Mouse (Mus musculus) MEL (cell line): ENCODE measurements around the gene Cc2d2b.

Experiments
- CTCF ChIP-seq, 3 experiments: IDR thresholded peaks in 2 of 3; conservative IDR thresholded peaks in 1 of 3; 2 replicates each; pipeline ENCODE4 v1.5.1; 2011 to 2012; ENCODE audit warnings: low read length in 3 of 3, low read depth in 2 of 3, mild to moderate bottlenecking in 2 of 3, improper control_type of control experiment in 1 of 3, inconsistent platforms in 1 of 3, mixed read lengths in 1 of 3, moderate library complexity in 1 of 3; ENCODE audit not compliant: control insufficient read depth in 1 of 3, insufficient read depth in 1 of 3, poor library complexity in 1 of 3, severe bottlenecking in 1 of 3
- EP300 ChIP-seq, 2 experiments: IDR thresholded peaks; 2 replicates each; pipeline ENCODE4 v1.6.1; 2011; ENCODE audit warnings: improper control_type of control experiment in 2 of 2, low read length in 2 of 2, low read depth in 1 of 2, mild to moderate bottlenecking in 1 of 2
- ETS1 ChIP-seq: IDR thresholded peaks from 2 replicates; pipeline ENCODE4 v1.6.1; 2012; ENCODE audit warnings: low read depth, mild to moderate bottlenecking, inconsistent platforms, low read length, improper control_type of control experiment, moderate library complexity
- GATA1 ChIP-seq: IDR thresholded peaks from 2 replicates; pipeline ENCODE4 v1.6.1; 2011; ENCODE audit warnings: low read depth, low read length, improper control_type of control experiment
- HCFC1 ChIP-seq: IDR thresholded peaks from 2 replicates; pipeline ENCODE4 v1.6.1; 2012; ENCODE audit warnings: low read depth, mild to moderate bottlenecking, inconsistent platforms, low read length, improper control_type of control experiment, moderate library complexity
- MAX ChIP-seq: IDR thresholded peaks from 2 replicates; pipeline ENCODE4 v1.6.1; 2011; ENCODE audit warnings: low read length, improper control_type of control experiment
- POLR2A ChIP-seq, 2 experiments: IDR thresholded peaks; 2 replicates each; pipeline ENCODE4 v1.6.1; 2011 to 2012; ENCODE audit warnings: low read length in 2 of 2, mild to moderate bottlenecking in 2 of 2, control low read depth in 1 of 2, improper control_type of control experiment in 1 of 2, low read depth in 1 of 2, moderate library complexity in 1 of 2; ENCODE audit not compliant: control insufficient read depth in 1 of 2, insufficient read depth in 1 of 2, poor library complexity in 1 of 2
- RCOR1 ChIP-seq: IDR thresholded peaks from 2 replicates; pipeline ENCODE4 v1.6.1; 2012; ENCODE audit warnings: low read depth, mild to moderate bottlenecking, inconsistent platforms, low read length, improper control_type of control experiment
- TAL1 ChIP-seq: IDR thresholded peaks from 2 replicates; pipeline ENCODE4 v1.6.1; 2012; ENCODE audit warnings: mild to moderate bottlenecking, inconsistent platforms, low read length, moderate library complexity, mixed read lengths
- TCF12 ChIP-seq: IDR thresholded peaks from 2 replicates; pipeline ENCODE4 v1.6.1; 2014; ENCODE audit warnings: low read depth, mild to moderate bottlenecking, inconsistent platforms, low read length, improper control_type of control experiment, moderate library complexity
- UBTF ChIP-seq: IDR thresholded peaks from 2 replicates; pipeline ENCODE4 v1.6.1; 2012; ENCODE audit warnings: low read depth, mild to moderate bottlenecking, inconsistent platforms, low read length, improper control_type of control experiment, moderate library complexity, borderline replicate concordance; ENCODE audit not compliant: insufficient read depth
- ZNF384 ChIP-seq: IDR thresholded peaks from 2 replicates; pipeline ENCODE4 v1.6.1; 2012; ENCODE audit warnings: low read depth, mild to moderate bottlenecking, inconsistent platforms, low read length, improper control_type of control experiment

GRCm38 (mm10) chr19:40737613-40738012, 10.9 kb upstream of the Cc2d2b start:
- TF ChIP-seq UBTF (no peak), POLR2A (IDR thresholded peaks at IDR 0.05; ENCODE audit: control insufficient read depth in 1 of 2, insufficient read depth in 1 of 2, low read depth in 1 of 2, low read length in 2 of 2, poor library complexity in 1 of 2) (no peak), ZNF384 (no peak), ETS1 (no peak), TCF12 (no peak), CTCF (IDR thresholded peaks at IDR 0.05 in 2 of 3, conservative IDR thresholded peaks at IDR 0.05 in 1 of 3; ENCODE audit: control insufficient read depth in 1 of 3, insufficient read depth in 1 of 3, low read depth in 2 of 3, low read length in 3 of 3, poor library complexity in 1 of 3, severe bottlenecking in 1 of 3) (no peak), EP300 (IDR thresholded peaks at IDR 0.05; ENCODE audit: low read depth in 1 of 2, low read length in 2 of 2) (no peak), TAL1 (no peak), GATA1 (no peak), HCFC1 (no peak), MAX (no peak), RCOR1 (no peak)
